Mouse (Mus musculus) central nervous system, embryonic 11.5 days (tissue): ENCODE data around the gene Olfr798. TPM values are rescaled to one million over a fixed set of nuclear protein-coding genes. Genes with fewer than 3 reads are reported as not detected.

ENCODE experiments used
- polyA plus RNA-seq: library from polyadenylated mRNA; depleted of rRNA; stranded (reverse); fragments of >200 nt; gene quantifications from 2 replicates; pipeline ENCODE4 v1.2.3, GENCODE M21; 2012; rRNA removed

Gene Olfr798
- not detected in 2 replicates for polyA plus RNA-seq

DNA sequence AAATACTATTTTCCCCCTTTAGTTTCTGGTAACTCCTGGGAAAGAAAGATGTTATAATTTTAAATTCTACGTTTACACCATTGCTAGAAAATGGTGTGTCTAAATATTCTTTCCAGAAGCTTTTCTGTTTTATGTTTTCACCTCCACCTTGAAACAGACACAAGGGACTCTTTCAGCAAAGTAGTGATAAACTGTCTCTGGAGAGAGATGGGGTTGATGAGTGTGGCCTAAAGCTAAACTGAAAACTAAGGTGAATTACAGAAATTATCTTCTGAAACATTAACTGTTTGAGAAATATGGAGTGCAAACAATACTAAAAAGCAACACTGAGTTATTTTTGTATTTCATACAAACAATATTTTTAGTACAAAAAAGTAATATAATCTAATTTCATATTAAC, at the start of gene Olfr798:
Gene Olfr798 (minus strand): TSS at position 101 of the 400 bp plus-strand sequence.

DNA sequence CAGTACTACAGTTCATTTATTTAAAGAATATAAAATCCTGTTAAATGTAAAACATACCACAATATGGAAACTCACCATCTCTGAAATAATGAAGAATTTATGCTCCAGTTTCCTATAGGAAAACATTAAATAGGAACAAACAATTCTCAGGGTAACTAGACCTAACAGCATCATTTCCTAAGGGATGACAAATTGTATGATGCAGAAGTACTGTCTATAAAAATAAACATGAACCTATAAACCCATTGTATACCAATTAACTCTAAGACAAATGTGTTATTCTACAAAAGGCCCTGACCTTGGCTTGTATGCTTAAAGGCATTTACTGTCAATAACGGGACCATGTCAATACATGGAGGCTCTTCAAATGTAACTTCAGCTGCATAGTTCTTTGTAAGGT, 46.0 kb upstream of the Olfr798 start, which contains the start of gene Olfr801:
Gene Olfr801 (minus strand): TSS at position 101 of the 400 bp plus-strand sequence.

DNA sequence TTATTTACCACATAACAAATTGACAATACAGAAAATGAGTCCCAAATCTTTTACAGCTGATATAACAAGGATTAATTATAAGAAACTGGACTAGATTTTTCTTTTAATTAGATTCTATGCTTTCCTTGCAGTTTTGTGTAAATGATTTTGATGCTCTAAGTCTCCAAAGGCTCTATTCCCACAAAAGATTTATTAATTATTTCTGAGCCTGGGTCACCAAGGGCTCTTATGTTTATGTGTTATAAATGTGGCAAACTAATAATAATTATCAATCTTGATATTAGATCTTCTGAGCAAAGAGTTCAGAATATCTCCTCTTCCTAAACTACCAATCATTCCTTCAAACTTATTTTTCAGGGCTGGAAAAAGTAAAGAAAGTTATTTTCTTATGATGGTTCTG, 29.7 kb upstream of the Olfr798 start, which contains the start of gene Olfr800:
Gene Olfr800 (plus strand): TSS at position 301 of the 400 bp plus-strand sequence.

DNA sequence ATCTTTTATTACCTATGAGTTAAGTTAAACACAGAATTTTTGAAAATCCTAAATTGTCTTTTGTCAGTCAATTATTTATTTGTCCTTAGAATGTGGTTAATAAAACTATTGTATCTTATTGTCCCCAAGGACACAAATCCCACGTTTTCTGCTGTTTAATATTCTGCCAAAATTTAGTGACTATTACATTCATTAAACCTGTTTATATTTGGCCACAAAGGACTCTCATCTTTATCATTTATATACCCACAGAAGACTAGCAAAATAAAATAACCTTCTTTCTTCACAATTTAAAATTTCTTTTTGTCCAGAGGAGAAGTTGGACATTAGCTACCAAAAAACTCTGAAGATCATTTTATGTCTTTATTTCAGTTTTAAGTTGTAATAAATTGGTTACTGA, 9.4 kb upstream of the Olfr798 start, which contains the start of gene Olfr799:
Gene Olfr799 (plus strand): TSS at position 301 of the 400 bp plus-strand sequence.

DNA sequence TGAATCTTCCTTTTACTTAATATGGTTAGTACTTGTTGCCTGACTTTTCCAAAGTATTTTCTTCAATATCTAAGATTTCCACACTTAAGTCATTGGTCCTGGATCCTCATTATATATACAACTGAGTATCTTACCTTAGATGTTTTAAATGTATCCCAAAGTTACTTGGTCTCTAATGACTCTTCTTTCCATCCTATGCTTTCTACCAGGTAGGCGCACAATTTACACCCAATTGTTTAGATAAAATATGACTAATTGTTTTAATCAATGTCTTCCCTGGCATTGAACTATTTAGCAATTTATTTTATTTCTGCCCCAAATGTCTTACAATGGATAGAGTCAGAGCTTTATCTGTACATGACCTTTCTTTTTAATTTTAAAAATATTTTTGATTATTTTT, 15.3 kb downstream of the Olfr798 start, which contains the start of gene Olfr796:
Gene Olfr796 (minus strand): TSS at position 101 of the 400 bp plus-strand sequence.

Other genes with a start within 250 kb of the Olfr798 start
- gene Olfr784, start 243.9 kb downstream of the Olfr798 start, polyA plus RNA-seq = 0.04 TPM in 2 replicates
- gene Olfr785, start 222.5 kb downstream of the Olfr798 start, polyA plus RNA-seq = not detected in 2 replicates
- gene Olfr786, start 200.6 kb downstream of the Olfr798 start, polyA plus RNA-seq = not detected in 2 replicates
- gene Olfr787, start 166.1 kb downstream of the Olfr798 start, polyA plus RNA-seq = not detected in 2 replicates
- gene Olfr788, start 156.9 kb downstream of the Olfr798 start, polyA plus RNA-seq = not detected in 2 replicates
- not detected in 2 replicates for gene Olfr789, start 143.2 kb downstream of the Olfr798 start, polyA plus RNA-seq
- not detected in 2 replicates for gene Olfr790, start 129.4 kb downstream of the Olfr798 start, polyA plus RNA-seq
- gene Olfr791, start 106.1 kb downstream of the Olfr798 start, polyA plus RNA-seq = not detected in 2 replicates
- gene Olfr792, start 88.8 kb downstream of the Olfr798 start, polyA plus RNA-seq = not detected in 2 replicates
- not detected in 2 replicates for gene Olfr794, start 60.3 kb downstream of the Olfr798 start, polyA plus RNA-seq
- not detected in 2 replicates for gene Olfr796, start 15.4 kb downstream of the Olfr798 start, polyA plus RNA-seq
- not detected in 2 replicates for gene Olfr799, start 9.6 kb upstream of the Olfr798 start, polyA plus RNA-seq
- not detected in 2 replicates for gene Olfr800, start 29.8 kb upstream of the Olfr798 start, polyA plus RNA-seq
- gene Olfr801, start 45.9 kb upstream of the Olfr798 start, polyA plus RNA-seq = not detected in 2 replicates
- not detected in 2 replicates for gene Olfr802, start 60.2 kb upstream of the Olfr798 start, polyA plus RNA-seq
- gene Olfr803, start 66.4 kb upstream of the Olfr798 start, polyA plus RNA-seq = not detected in 2 replicates
- not detected in 2 replicates for gene Olfr804, start 75.3 kb upstream of the Olfr798 start, polyA plus RNA-seq
- not detected in 2 replicates for gene Olfr805, start 101.4 kb upstream of the Olfr798 start, polyA plus RNA-seq
- not detected in 2 replicates for gene Olfr806, start 114.0 kb upstream of the Olfr798 start, polyA plus RNA-seq
- not detected in 2 replicates for gene Olfr807, start 129.9 kb upstream of the Olfr798 start, polyA plus RNA-seq
- not detected in 2 replicates for gene Olfr808, start 137.5 kb upstream of the Olfr798 start, polyA plus RNA-seq
- gene Olfr809, start 146.7 kb upstream of the Olfr798 start, polyA plus RNA-seq = not detected in 2 replicates
- gene Olfr810, start 167.0 kb upstream of the Olfr798 start, polyA plus RNA-seq = not detected in 2 replicates
- not detected in 2 replicates for gene Olfr811, start 176.5 kb upstream of the Olfr798 start, polyA plus RNA-seq
- not detected in 2 replicates for gene Olfr812, start 218.2 kb upstream of the Olfr798 start, polyA plus RNA-seq
- gene Olfr813, start 227.4 kb upstream of the Olfr798 start, polyA plus RNA-seq = not detected in 2 replicates